Mouse (Mus musculus): ENCODE measurements at regions not wholly inside any gene's neighbourhood (a gene's known extent, or its start where the extent isn't known, plus 50 kb on each side); places are given as distances from the start of the nearest gene placed in this dataset.

DNA sequence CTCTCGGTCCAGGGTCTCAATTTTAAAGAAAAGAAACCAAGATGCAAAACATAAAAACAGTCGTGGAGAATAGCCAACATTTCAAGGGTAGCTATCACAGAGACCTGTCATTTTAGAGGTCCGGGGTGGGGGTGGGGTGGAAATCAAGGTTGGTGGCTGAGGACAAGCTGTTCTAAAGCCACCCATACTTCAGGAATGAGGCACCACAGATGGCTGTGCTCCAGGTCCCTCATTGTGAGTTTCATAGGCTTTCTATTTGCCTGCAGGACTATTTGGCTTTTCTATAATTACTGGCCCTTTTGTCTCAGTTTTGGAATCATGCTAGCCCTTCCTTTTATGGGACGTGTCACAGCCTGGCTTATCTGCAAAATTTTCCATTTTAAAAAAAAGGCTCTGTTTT is 55.4 kb upstream of the L3mbtl4 start:
- DNase-seq (ENCODE audit: low spot score in 2 of 2), result no peak

DNA sequence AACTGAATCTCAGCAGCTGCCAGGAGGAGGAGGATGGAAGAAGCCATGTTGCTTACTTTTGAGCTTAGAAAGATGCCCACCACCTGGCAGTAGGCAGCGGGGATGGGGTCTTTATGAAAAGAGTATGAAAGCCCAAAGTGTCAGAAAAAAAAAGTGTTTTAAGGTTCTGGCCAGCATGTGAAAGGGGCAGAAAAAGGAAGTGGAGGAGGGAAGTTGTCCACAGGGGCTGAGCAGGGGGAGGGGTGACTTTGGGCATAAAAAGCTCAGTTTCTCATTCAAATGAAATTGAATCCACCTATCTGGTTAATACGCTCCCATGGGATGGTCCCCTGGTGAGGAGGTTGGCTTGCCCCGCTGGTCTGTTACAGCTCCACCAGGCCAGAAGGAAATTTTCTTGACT is 50.4 kb upstream of the L3mbtl4 start:
- DNase-seq (ENCODE audit: low spot score in 2 of 2), result no peak

Data from cerebellum, postnatal 4 days (tissue).